Mouse (Mus musculus): ENCODE measurements at regions not wholly inside any gene's neighbourhood (a gene's known extent, or its start where the extent isn't known, plus 50 kb on each side); places are given as distances from the start of the nearest gene placed in this dataset.

DNA sequence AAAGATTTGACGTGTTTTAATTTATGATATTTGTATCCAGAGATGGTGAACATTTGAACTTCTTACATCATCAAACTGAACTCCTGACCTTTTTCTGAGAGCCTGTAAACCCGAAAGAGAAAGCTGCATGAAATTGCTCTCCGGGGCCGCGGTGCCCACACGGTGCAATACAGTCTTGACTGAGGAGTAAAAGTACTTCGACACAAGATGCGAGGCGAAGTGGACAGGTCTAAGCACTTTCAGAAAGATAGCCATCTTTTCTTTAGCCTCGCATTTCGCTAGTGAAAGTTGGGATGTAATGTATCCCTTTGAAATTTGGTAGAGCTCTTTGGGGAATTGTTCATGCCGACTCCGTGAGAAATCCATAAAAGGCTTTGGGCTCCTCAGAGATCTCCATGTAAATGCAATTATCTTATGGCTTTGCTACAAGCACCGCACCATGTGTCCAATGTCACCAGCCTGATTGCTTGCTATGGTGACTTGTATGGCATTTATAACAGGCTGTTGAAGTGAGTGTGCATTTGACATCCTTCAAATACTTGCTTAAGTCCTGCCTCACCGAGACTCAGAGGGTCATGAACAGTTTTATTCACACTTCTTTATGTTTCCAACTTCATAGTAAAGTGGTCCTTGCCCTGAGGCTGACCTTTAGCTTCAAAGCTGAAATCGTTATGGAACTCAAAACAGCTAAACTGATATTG, 274.6 kb upstream of the Itga1 start:
- WGBS = 74% methylated on average over 16 of the region's 16 CpGs

DNA sequence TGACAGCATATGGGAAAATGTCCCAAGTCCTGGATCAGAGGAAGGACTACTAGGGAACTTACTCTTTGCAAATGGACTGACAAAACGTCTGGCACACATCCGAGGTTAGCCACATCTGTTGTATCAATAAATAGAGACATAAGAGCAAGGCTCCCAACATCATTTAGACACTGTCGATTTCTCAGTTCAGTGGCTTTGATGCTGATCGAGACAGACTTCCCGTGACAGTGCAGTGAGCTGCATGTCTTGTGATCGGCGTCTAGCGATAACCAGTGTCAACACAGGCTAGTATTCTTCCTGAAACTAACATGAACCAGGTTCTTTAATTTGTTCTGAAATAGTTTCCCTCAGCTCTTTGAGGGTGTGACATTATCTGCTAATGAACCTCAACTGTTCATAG, 259.7 kb upstream of the Itga1 start:
- no peak overlapping the region for H3K27ac ChIP-seq (ENCODE audit: insufficient read depth, low read length)
- 14% methylated on average over 8 of the region's 8 CpGs for WGBS
- H3K4me1 ChIP-seq (ENCODE audit: control insufficient read depth, insufficient read depth, low read length) = no peaks in the 10 kb centered on the region
- DNase-seq = no peak
- H3K4me3 ChIP-seq (replicated peaks; ENCODE audit: insufficient read depth, low read depth, low read length) = no peak overlapping the region
- TF ChIP-seq CTCF (IDR thresholded peaks at IDR 0.05; ENCODE audit: borderline replicate concordance, insufficient read depth, low read depth, low read length) (no peak), POLR2A (IDR thresholded peaks at IDR 0.05; ENCODE audit: borderline replicate concordance, insufficient read depth, low read length) (no peak)
- no peaks in the 10 kb centered on the region for H3K27me3 ChIP-seq (ENCODE audit: control insufficient read depth, insufficient read depth, low read length)

More for the DNA sequence above, 274.6 kb upstream of the Itga1 start:
- TF ChIP-seq POLR2A (IDR thresholded peaks at IDR 0.05; ENCODE audit: borderline replicate concordance, insufficient read depth, low read length) (no peak), CTCF (IDR thresholded peaks at IDR 0.05; ENCODE audit: borderline replicate concordance, insufficient read depth, low read depth, low read length) (no peak)
- Histone ChIP-seq H3K27me3 (ENCODE audit: control insufficient read depth, insufficient read depth, low read length) (no peaks in the 10 kb centered on the region), H3K4me3 (replicated peaks; ENCODE audit: insufficient read depth, low read depth, low read length) (no peak overlapping the region), H3K27ac (ENCODE audit: insufficient read depth, low read length) (no peak overlapping the region), H3K4me1 (ENCODE audit: control insufficient read depth, insufficient read depth, low read length) (no peaks in the 10 kb centered on the region)
- no peak for DNase-seq

DNA sequence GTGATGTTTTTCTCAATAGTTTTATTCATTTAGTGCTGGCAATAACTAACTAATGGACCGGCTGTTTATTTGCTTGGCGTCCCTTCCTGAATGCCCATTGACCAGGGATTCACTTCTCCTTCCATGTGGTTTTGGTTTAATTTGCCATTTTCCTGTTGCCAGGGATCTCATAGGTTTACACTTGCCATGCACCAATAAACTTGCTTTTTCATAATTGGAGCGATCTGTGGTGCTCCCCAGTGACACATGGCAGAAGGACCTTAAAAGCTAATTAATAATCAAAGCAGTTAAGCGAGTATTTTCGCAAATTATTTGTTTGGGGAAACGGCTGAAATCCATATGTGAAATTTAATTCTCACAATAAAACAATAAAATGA, 245.2 kb upstream of the Itga1 start:
- WGBS = 17% methylated on average over 6 of the region's 6 CpGs
- Histone ChIP-seq H3K27me3 (ENCODE audit: control insufficient read depth, insufficient read depth, low read length) (no peaks in the 10 kb centered on the region), H3K4me3 (replicated peaks; ENCODE audit: insufficient read depth, low read depth, low read length) (no peak overlapping the region), H3K27ac (ENCODE audit: insufficient read depth, low read length) (no peak overlapping the region), H3K4me1 (ENCODE audit: control insufficient read depth, insufficient read depth, low read length) (0 out of 2 replicates have a peak, but pooled peaks cover 2% of the 10 kb centered on the region)
- no peak for DNase-seq
- TF ChIP-seq CTCF (IDR thresholded peaks at IDR 0.05; ENCODE audit: borderline replicate concordance, insufficient read depth, low read depth, low read length) = no peak
- TF ChIP-seq POLR2A (IDR thresholded peaks at IDR 0.05; ENCODE audit: borderline replicate concordance, insufficient read depth, low read length) = no peak

GRCm38 (mm10) chr13:115346115-115347021, 244.6 kb upstream of the Itga1 start:
- no peak for TF ChIP-seq POLR2A (IDR thresholded peaks at IDR 0.05; ENCODE audit: borderline replicate concordance, insufficient read depth, low read length)
- TF ChIP-seq CTCF (IDR thresholded peaks at IDR 0.05; ENCODE audit: borderline replicate concordance, insufficient read depth, low read depth, low read length) = no peak
- 0 out of 2 replicates have a peak, but pooled peaks cover 2% of the 10 kb centered on the region for H3K4me1 ChIP-seq (ENCODE audit: control insufficient read depth, insufficient read depth, low read length)
- no peak for DNase-seq
- H3K27ac ChIP-seq (ENCODE audit: insufficient read depth, low read length) = no peak overlapping the region
- 32% methylated on average over 20 of the region's 20 CpGs for whole genome bisulfite sequencing
- H3K27me3 ChIP-seq (ENCODE audit: control insufficient read depth, insufficient read depth, low read length) = no peaks in the 10 kb centered on the region
- H3K4me3 ChIP-seq (replicated peaks; ENCODE audit: insufficient read depth, low read depth, low read length) = peak overlapping the region; percentile 15

GRCm38 (mm10) chr13:115329000-115329960, 227.5 kb upstream of the Itga1 start:
- 43% methylated on average over 9 of the region's 9 CpGs for WGBS
- no peak for DNase-seq

DNA sequence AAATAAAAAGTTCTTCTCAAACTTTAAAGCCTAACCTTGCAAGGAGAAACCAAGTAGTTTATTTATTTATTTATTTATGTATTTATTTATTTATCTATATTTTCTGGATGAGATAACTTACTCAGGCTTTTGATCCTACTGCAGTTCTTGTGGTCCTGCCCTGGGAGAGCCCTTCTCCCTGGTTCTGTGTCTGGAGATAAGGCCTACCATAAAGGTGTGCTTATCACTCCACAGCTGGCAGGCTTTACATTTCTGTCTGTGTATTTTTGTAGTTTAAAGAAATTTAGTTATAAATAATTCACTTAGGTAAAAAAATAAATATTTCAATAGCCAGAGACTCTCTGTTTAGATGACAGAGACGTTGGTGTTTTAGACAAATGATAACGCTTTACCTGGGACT, 224.5 kb upstream of the Itga1 start:
- Histone ChIP-seq H3K4me1 (ENCODE audit: control insufficient read depth, insufficient read depth, low read length) (no peaks in the 10 kb centered on the region), H3K27me3 (ENCODE audit: control insufficient read depth, insufficient read depth, low read length) (no peaks in the 10 kb centered on the region), H3K4me3 (replicated peaks; ENCODE audit: insufficient read depth, low read depth, low read length) (no peak overlapping the region), H3K27ac (ENCODE audit: insufficient read depth, low read length) (no peak overlapping the region)
- TF ChIP-seq POLR2A (IDR thresholded peaks at IDR 0.05; ENCODE audit: borderline replicate concordance, insufficient read depth, low read length) (no peak), CTCF (IDR thresholded peaks at IDR 0.05; ENCODE audit: borderline replicate concordance, insufficient read depth, low read depth, low read length) (no peak)
- WGBS = 93% methylated on average over 2 of the region's 2 CpGs
- no peak for DNase-seq

More at GRCm38 (mm10) chr13:115329000-115329960, 227.5 kb upstream of the Itga1 start:
- Histone ChIP-seq H3K27ac (ENCODE audit: insufficient read depth, low read length) (no peak overlapping the region), H3K27me3 (ENCODE audit: control insufficient read depth, insufficient read depth, low read length) (no peaks in the 10 kb centered on the region), H3K4me1 (ENCODE audit: control insufficient read depth, insufficient read depth, low read length) (no peaks in the 10 kb centered on the region), H3K4me3 (replicated peaks; ENCODE audit: insufficient read depth, low read depth, low read length) (no peak overlapping the region)
- no peak for TF ChIP-seq CTCF (IDR thresholded peaks at IDR 0.05; ENCODE audit: borderline replicate concordance, insufficient read depth, low read depth, low read length)

DNA sequence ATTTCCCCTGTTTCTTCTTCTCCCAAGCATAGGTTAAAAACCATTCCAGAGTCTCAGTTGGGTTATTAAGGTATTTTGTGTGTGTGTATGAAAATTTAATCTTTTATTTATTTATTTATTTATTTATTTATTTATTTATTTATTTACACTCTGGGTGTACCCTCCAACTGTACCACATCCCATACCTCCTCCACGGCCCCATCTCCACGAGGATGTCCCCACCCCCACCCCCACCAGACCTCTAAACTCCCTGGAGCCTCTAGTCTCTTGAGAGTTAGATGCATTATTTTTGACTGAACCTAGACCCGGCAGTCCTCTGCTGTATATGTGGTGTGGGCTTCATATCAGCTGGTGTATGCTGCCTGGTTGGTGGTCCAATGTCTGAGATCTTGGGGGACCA, 214.9 kb upstream of the Itga1 start:
- Histone ChIP-seq H3K27ac (ENCODE audit: insufficient read depth, low read length) (no peak overlapping the region), H3K4me1 (ENCODE audit: control insufficient read depth, insufficient read depth, low read length) (no peaks in the 10 kb centered on the region), H3K27me3 (ENCODE audit: control insufficient read depth, insufficient read depth, low read length) (no peaks in the 10 kb centered on the region), H3K4me3 (replicated peaks; ENCODE audit: insufficient read depth, low read depth, low read length) (no peak overlapping the region)
- WGBS = 86% methylated on average over 3 of the region's 3 CpGs
- no peak for TF ChIP-seq POLR2A (IDR thresholded peaks at IDR 0.05; ENCODE audit: borderline replicate concordance, insufficient read depth, low read length)
- no peak for TF ChIP-seq CTCF (IDR thresholded peaks at IDR 0.05; ENCODE audit: borderline replicate concordance, insufficient read depth, low read depth, low read length)
- no peak for DNase-seq

All from cerebellum, adult 2 months (tissue).